Mouse (Mus musculus): ENCODE data around the gene Lin52. TPM values are rescaled to one million over a fixed set of nuclear protein-coding genes. Genes with fewer than 3 reads are reported as not detected.

Lin52 gene
- polyA plus RNA-seq, 1 experiment from 2014 or later = 23.7 TPM

- Histone ChIP-seq H3K9me3 (ENCODE audit: low read length) (no peaks in the 10 kb centered on the region), H3K36me3 (ENCODE audit: insufficient read depth, low read length) (no peaks in the 10 kb centered on the region), H3K27ac (ENCODE audit: low read length) (no peak overlapping the region), H3K9ac (replicated peaks; ENCODE audit: low read length) (no peak overlapping the region), H3K4me1 (ENCODE audit: insufficient read depth, low read length) (no peaks in the 10 kb centered on the region; the same call in 1 of the 2 replicates), H3K27me3 (ENCODE audit: insufficient read depth, low read length) (no peaks in the 10 kb centered on the region), H3K4me3 (ENCODE audit: low read length) (no peak overlapping the region), H3K4me2 (replicated peaks; ENCODE audit: low read depth, low read length) (no peak overlapping the region)
- no peak for ATAC-seq (ENCODE audit: low FRiP score, low TSS enrichment)
- 75% methylated on average over 8 of the region's 8 CpGs for WGBS
Observed at GRCm38 (mm10) chr12:84500528-84501263, 49.5 kb downstream of the Lin52 start.

GRCm38 (mm10) chr12:84501278-84501677 is 50.1 kb downstream of the Lin52 start:
- no peaks in the 10 kb centered on the region; the same call in 1 of the 2 replicates for H3K4me1 ChIP-seq (ENCODE audit: insufficient read depth, low read length)
- H3K4me3 ChIP-seq (ENCODE audit: low read length) = no peak overlapping the region
- H3K4me2 ChIP-seq (replicated peaks; ENCODE audit: low read depth, low read length) = no peak overlapping the region
- WGBS = 81% methylated on average over 4 of the region's 4 CpGs
- no peaks in the 10 kb centered on the region for H3K36me3 ChIP-seq (ENCODE audit: insufficient read depth, low read length)
- H3K27me3 ChIP-seq (ENCODE audit: insufficient read depth, low read length) = no peaks in the 10 kb centered on the region
- no peak overlapping the region for H3K27ac ChIP-seq (ENCODE audit: low read length)
- ATAC-seq (ENCODE audit: low FRiP score, low TSS enrichment) = no peak
- H3K9me3 ChIP-seq (ENCODE audit: low read length) = no peaks in the 10 kb centered on the region
- no peak overlapping the region for H3K9ac ChIP-seq (replicated peaks; ENCODE audit: low read length)

GRCm38 (mm10) chr12:84506856-84507255 is 55.6 kb downstream of the Lin52 start:
- H3K9me3 ChIP-seq (ENCODE audit: low read length) = no peaks in the 10 kb centered on the region
- H3K4me2 ChIP-seq (replicated peaks; ENCODE audit: low read depth, low read length) = no peak overlapping the region
- no peak for ATAC-seq (ENCODE audit: low FRiP score, low TSS enrichment)
- no peak overlapping the region for H3K27ac ChIP-seq (ENCODE audit: low read length)
- no peak overlapping the region for H3K9ac ChIP-seq (replicated peaks; ENCODE audit: low read length)
- no peaks in the 10 kb centered on the region for H3K36me3 ChIP-seq (ENCODE audit: insufficient read depth, low read length)
- H3K4me3 ChIP-seq (ENCODE audit: low read length) = no peak overlapping the region
- H3K4me1 ChIP-seq (ENCODE audit: insufficient read depth, low read length) = no peaks in the 10 kb centered on the region
- no peaks in the 10 kb centered on the region for H3K27me3 ChIP-seq (ENCODE audit: insufficient read depth, low read length)
- 94% methylated on average over 4 of the region's 4 CpGs for WGBS

- Histone ChIP-seq H3K9me3 (ENCODE audit: low read length) (no peaks in the 10 kb centered on the region), H3K36me3 (ENCODE audit: insufficient read depth, low read length) (no peaks in the 10 kb centered on the region), H3K27ac (ENCODE audit: low read length) (no peak overlapping the region), H3K9ac (replicated peaks; ENCODE audit: low read length) (no peak overlapping the region), H3K4me2 (replicated peaks; ENCODE audit: low read depth, low read length) (no peak overlapping the region), H3K4me1 (ENCODE audit: insufficient read depth, low read length) (no peaks in the 10 kb centered on the region), H3K4me3 (ENCODE audit: low read length) (no peak overlapping the region), H3K27me3 (ENCODE audit: insufficient read depth, low read length) (no peaks in the 10 kb centered on the region)
- no peak for ATAC-seq (ENCODE audit: low FRiP score, low TSS enrichment)
- WGBS = 86% methylated on average over 3 of the region's 3 CpGs
Observed at GRCm38 (mm10) chr12:84512016-84512415, 60.8 kb downstream of the Lin52 start.

GRCm38 (mm10) chr12:84515486-84515885 is 64.3 kb downstream of the Lin52 start:
- Histone ChIP-seq H3K4me1 (ENCODE audit: insufficient read depth, low read length) (no peaks in the 10 kb centered on the region), H3K4me2 (replicated peaks; ENCODE audit: low read depth, low read length) (no peak overlapping the region), H3K27ac (ENCODE audit: low read length) (no peak overlapping the region), H3K27me3 (ENCODE audit: insufficient read depth, low read length) (no peaks in the 10 kb centered on the region), H3K36me3 (ENCODE audit: insufficient read depth, low read length) (no peaks in the 10 kb centered on the region), H3K4me3 (ENCODE audit: low read length) (no peak overlapping the region), H3K9ac (replicated peaks; ENCODE audit: low read length) (no peak overlapping the region), H3K9me3 (ENCODE audit: low read length) (no peaks in the 10 kb centered on the region)
- no peak for ATAC-seq (ENCODE audit: low FRiP score, low TSS enrichment)
- WGBS = 74% methylated on average over 4 of the region's 4 CpGs

GRCm38 (mm10) chr12:84516642-84517041 is 65.4 kb downstream of the Lin52 start:
- no peak overlapping the region for H3K4me3 ChIP-seq (ENCODE audit: low read length)
- 94% methylated on average over 1 of the region's 1 CpGs for WGBS

GRCm38 (mm10) chr12:84518018-84518417 is 66.8 kb downstream of the Lin52 start:
- WGBS = 91% methylated on average over 2 of the region's 2 CpGs
- no peak overlapping the region for H3K4me3 ChIP-seq (ENCODE audit: low read length)
- ATAC-seq (ENCODE audit: low FRiP score, low TSS enrichment) = no peak
- H3K9ac ChIP-seq (replicated peaks; ENCODE audit: low read length) = no peak overlapping the region
- H3K27ac ChIP-seq (ENCODE audit: low read length) = no peak overlapping the region
- no peak overlapping the region for H3K4me2 ChIP-seq (replicated peaks; ENCODE audit: low read depth, low read length)
- H3K4me1 ChIP-seq (ENCODE audit: insufficient read depth, low read length) = no peaks in the 10 kb centered on the region
- no peaks in the 10 kb centered on the region for H3K36me3 ChIP-seq (ENCODE audit: insufficient read depth, low read length)
- no peaks in the 10 kb centered on the region for H3K27me3 ChIP-seq (ENCODE audit: insufficient read depth, low read length)
- H3K9me3 ChIP-seq (ENCODE audit: low read length) = no peaks in the 10 kb centered on the region

More at GRCm38 (mm10) chr12:84516642-84517041, 65.4 kb downstream of the Lin52 start:
- Histone ChIP-seq H3K36me3 (ENCODE audit: insufficient read depth, low read length) (no peaks in the 10 kb centered on the region), H3K4me1 (ENCODE audit: insufficient read depth, low read length) (no peaks in the 10 kb centered on the region), H3K9me3 (ENCODE audit: low read length) (no peaks in the 10 kb centered on the region), H3K27ac (ENCODE audit: low read length) (no peak overlapping the region), H3K4me2 (replicated peaks; ENCODE audit: low read depth, low read length) (no peak overlapping the region), H3K9ac (replicated peaks; ENCODE audit: low read length) (no peak overlapping the region), H3K27me3 (ENCODE audit: insufficient read depth, low read length) (no peaks in the 10 kb centered on the region)
- no peak for ATAC-seq (ENCODE audit: low FRiP score, low TSS enrichment)

- WGBS = 52% methylated on average over 3 of the region's 3 CpGs
- no peaks in the 10 kb centered on the region for H3K9me3 ChIP-seq (ENCODE audit: low read length)
- no peak overlapping the region for H3K4me3 ChIP-seq (ENCODE audit: low read length)
- no peaks in the 10 kb centered on the region for H3K36me3 ChIP-seq (ENCODE audit: insufficient read depth, low read length)
- H3K27me3 ChIP-seq (ENCODE audit: insufficient read depth, low read length) = no peaks in the 10 kb centered on the region
- H3K27ac ChIP-seq (ENCODE audit: low read length) = no peak overlapping the region
- peaks cover 12% of the 10 kb centered on the region for H3K4me1 ChIP-seq (ENCODE audit: insufficient read depth, low read length)
- no peak overlapping the region for H3K4me2 ChIP-seq (replicated peaks; ENCODE audit: low read depth, low read length)
- no peak overlapping the region for H3K9ac ChIP-seq (replicated peaks; ENCODE audit: low read length)
- ATAC-seq (ENCODE audit: low FRiP score, low TSS enrichment) = no peak
Observed at GRCm38 (mm10) chr12:84523728-84524127, 72.5 kb downstream of the Lin52 start.

GRCm38 (mm10) chr12:84524147-84525050 is 73.2 kb downstream of the Lin52 start:
- Histone ChIP-seq H3K9me3 (ENCODE audit: low read length) (no peaks in the 10 kb centered on the region), H3K27me3 (ENCODE audit: insufficient read depth, low read length) (no peaks in the 10 kb centered on the region), H3K4me3 (ENCODE audit: low read length) (no peak overlapping the region), H3K4me2 (replicated peaks; ENCODE audit: low read depth, low read length) (no peak overlapping the region), H3K27ac (ENCODE audit: low read length) (no peak overlapping the region), H3K4me1 (ENCODE audit: insufficient read depth, low read length) (peaks cover 12% of the 10 kb centered on the region), H3K9ac (replicated peaks; ENCODE audit: low read length) (no peak overlapping the region), H3K36me3 (ENCODE audit: insufficient read depth, low read length) (no peaks in the 10 kb centered on the region)
- ATAC-seq (ENCODE audit: low FRiP score, low TSS enrichment) = peak; percentile 54; the same call in 1 of the 2 replicates
- 31% methylated on average over 11 of the region's 11 CpGs for WGBS

- H3K36me3 ChIP-seq (ENCODE audit: insufficient read depth, low read length) = no peaks in the 10 kb centered on the region
- 61% methylated on average over 12 of the region's 12 CpGs for WGBS
- ATAC-seq (ENCODE audit: low FRiP score, low TSS enrichment) = peak; percentile 12; the same call in 1 of the 2 replicates
- peaks cover 12% of the 10 kb centered on the region for H3K4me1 ChIP-seq (ENCODE audit: insufficient read depth, low read length)
- no peaks in the 10 kb centered on the region for H3K9me3 ChIP-seq (ENCODE audit: low read length)
- no peak overlapping the region for H3K4me3 ChIP-seq (ENCODE audit: low read length)
- H3K27ac ChIP-seq (ENCODE audit: low read length) = no peak overlapping the region
- H3K27me3 ChIP-seq (ENCODE audit: insufficient read depth, low read length) = no peaks in the 10 kb centered on the region
- no peak overlapping the region for H3K4me2 ChIP-seq (replicated peaks; ENCODE audit: low read depth, low read length)
- no peak overlapping the region for H3K9ac ChIP-seq (replicated peaks; ENCODE audit: low read length)
Observed at GRCm38 (mm10) chr12:84525422-84525821, 74.2 kb downstream of the Lin52 start.
